Mouse (Mus musculus): ENCODE data around the gene Map3k6.
A peak's percentile ranks its signal among the peaks of the same experiment; 100 is the strongest.

The Map3k6 gene

GRCm38 (mm10) chr4:133240490-133240921 lies at the start of gene Map3k6:
Gene Map3k6, plus strand, starts transcription at chr4:133240818.
- peak; percentile 93 to 97 for DNase-seq (ENCODE audit: low spot score in 2 of 2)

DNA sequence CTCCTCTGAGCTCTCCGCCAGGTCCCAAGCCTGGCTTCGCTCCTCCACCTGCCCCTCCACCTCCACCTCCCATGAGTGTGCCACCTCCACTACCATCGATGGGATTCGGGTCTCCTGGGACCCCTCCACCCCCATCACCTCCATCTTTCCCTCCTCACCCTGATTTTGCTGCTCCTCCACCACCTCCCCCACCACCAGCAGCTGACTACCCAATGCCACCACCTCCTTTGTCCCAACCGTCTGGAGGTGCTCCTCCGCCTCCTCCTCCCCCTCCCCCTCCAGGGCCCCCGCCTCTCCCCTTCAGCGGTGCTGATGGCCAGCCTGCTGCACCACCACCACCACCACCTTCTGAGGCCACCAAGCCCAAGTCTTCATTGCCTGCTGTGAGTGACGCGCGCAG lies 46.1 kb upstream of the Map3k6 start:
- no peak for DNase-seq (ENCODE audit: low spot score in 2 of 2)

DNA sequence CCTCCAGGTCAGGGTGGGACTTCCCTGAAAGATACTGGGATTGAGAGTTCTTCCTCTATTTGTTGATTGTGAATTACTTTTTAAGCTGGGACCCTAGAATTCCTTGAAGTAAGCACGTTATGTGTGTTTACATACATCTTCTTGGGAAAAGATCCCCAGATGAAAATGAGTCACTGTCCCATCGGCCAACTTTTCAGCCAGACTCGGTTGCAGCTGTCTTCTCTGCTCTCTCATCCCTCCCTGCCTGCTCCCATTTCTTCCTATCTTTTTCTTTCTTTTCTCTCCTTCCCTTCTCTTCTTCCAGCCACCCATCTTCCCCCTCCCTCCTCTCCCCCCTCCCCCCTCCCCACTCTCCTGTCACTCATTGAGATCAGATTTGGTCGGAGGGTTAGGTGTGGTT lies 45.6 kb upstream of the Map3k6 start:
- DNase-seq (ENCODE audit: low spot score in 2 of 2) = no peak

DNA sequence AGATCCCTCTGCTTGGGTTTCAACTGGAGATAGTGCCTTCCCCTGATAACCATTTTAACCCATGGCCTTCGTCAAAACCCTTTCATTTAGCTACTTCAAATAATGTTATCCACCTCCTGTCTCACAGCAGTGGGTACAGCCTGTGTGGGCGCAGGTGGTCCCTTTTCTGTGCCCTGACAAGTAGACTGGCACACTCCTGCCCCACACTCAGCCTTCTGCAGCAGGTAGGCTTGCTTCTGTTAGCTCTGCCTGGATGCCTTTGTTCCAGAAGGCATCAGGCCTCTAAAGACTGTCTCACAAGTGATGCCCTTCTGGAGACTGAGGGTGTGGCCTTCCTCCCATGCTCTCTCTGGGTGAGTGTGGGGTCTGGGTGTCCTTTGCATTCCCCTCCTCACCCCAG lies 44.5 kb upstream of the Map3k6 start:
- DNase-seq (ENCODE audit: low spot score in 2 of 2) = no peak

GRCm38 (mm10) chr4:133196852-133197251 lies 43.8 kb upstream of the Map3k6 start:
- no peak for DNase-seq (ENCODE audit: low spot score in 2 of 2)

- no peak for DNase-seq (ENCODE audit: low spot score in 2 of 2)
Measured at GRCm38 (mm10) chr4:133197355-133197754, 43.3 kb upstream of the Map3k6 start.

DNA sequence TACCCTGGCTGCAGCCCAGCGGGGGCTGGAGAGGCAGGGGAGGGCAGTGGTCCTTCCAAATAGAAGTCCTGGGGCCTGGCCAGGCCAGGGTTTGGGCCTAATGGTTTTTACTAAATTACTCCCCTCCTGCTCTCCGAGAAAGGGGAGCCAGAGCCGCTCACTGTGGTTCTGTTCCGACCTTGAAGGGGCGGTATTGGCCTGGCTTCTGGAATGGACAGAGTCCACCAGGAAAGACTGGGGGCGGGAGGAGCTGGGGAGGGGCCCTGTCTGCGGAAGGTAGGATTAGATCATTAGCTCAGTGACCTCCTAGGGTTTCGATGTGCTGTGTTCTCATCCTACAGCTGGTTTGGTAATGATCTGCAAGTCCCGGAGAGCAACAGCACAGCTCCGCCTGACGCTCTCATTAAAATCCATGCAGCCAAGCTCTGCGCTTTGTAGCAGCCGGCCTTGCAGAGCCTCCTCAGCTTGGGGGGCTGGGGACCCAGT lies 42.8 kb upstream of the Map3k6 start:
- no peak for DNase-seq (ENCODE audit: low spot score in 2 of 2)

GRCm38 (mm10) chr4:133198337-133199180 lies 42.1 kb upstream of the Map3k6 start:
- no peak for DNase-seq (ENCODE audit: low spot score in 2 of 2)

DNA sequence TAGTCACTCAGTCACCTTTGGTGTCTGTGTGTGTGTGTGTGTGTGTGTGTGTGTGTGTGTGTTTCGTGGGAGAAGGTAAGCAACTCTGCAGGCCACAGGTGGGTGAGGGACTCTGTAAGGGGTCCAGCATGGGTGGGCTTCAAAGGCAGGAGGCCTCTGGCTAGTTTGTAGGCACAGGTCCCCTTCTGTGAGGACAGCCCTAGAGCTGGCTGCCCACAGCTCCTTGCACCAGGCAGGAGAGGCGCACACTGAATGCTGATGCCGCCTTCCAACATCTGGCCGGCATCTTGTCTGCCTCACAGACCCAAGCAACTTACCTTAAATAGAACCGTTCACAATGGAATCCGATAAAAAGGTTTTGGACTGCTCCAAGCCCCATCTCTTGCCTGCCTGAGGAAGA lies 40.9 kb upstream of the Map3k6 start:
- no peak for DNase-seq (ENCODE audit: low spot score in 2 of 2)

GRCm38 (mm10) chr4:133200343-133200742 lies 40.3 kb upstream of the Map3k6 start:
- peak in 1 of 2 experiments; percentile 50 for DNase-seq (ENCODE audit: low spot score in 2 of 2)

- DNase-seq (ENCODE audit: low spot score in 2 of 2) = peak in 1 of 2 experiments; percentile 72
Measured at GRCm38 (mm10) chr4:133201006-133201771, 39.4 kb upstream of the Map3k6 start.

DNA sequence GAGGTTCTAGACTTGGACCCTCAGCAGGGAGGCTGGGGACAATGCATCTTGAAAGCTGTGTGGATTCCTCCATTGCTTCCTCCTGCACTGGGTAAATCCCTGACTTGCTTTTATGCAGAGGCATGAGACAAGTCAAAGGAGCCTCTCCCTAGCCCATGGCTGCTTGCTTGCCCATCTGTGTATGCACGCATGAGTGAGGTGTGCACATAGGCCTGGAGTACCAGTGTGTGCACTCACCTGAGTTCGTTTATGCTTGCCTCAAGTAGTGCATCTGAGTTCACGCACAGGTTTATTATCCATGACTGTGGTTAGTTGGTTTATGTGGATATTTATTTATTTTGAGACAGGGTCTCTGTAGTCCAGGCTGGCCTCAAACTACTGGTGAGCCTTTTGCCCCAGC lies 38.4 kb upstream of the Map3k6 start:
- no peak for DNase-seq (ENCODE audit: low spot score in 2 of 2)

- DNase-seq (ENCODE audit: low spot score in 2 of 2) = no peak
Measured at GRCm38 (mm10) chr4:133203591-133203990, 37.0 kb upstream of the Map3k6 start.

GRCm38 (mm10) chr4:133204379-133204778 lies 36.2 kb upstream of the Map3k6 start:
- no peak for DNase-seq (ENCODE audit: low spot score in 2 of 2)

- DNase-seq (ENCODE audit: low spot score in 2 of 2) = peak in 1 of 2 experiments; percentile 35
Measured at GRCm38 (mm10) chr4:133209366-133209765, 31.3 kb upstream of the Map3k6 start.

- no peak for DNase-seq (ENCODE audit: low spot score in 2 of 2)
Measured at GRCm38 (mm10) chr4:133210023-133210787, 30.4 kb upstream of the Map3k6 start.

- no peak for DNase-seq (ENCODE audit: low spot score in 2 of 2)
Measured at GRCm38 (mm10) chr4:133210788-133211390, 29.7 kb upstream of the Map3k6 start.

GRCm38 (mm10) chr4:133211751-133212561 lies 28.7 kb upstream of the Map3k6 start, which contains the start of the genes Cd164l2 and Gpr3:
Gene Cd164l2, plus strand, starts transcription at chr4:133212131.
Gene Gpr3, minus strand, starts transcription at chr4:133212536.
- no peak for DNase-seq (ENCODE audit: low spot score in 2 of 2)

GRCm38 (mm10) chr4:133212562-133213267 lies 27.9 kb upstream of the Map3k6 start:
- DNase-seq (ENCODE audit: low spot score in 2 of 2) = peak; percentile 69 to 77

- no peak for DNase-seq (ENCODE audit: low spot score in 2 of 2)
Measured at GRCm38 (mm10) chr4:133213268-133213590, 27.4 kb upstream of the Map3k6 start.
